Mouse (Mus musculus) hindbrain, embryonic 13.5 days (tissue): ENCODE measurements around the gene Gxylt2. TPM values are rescaled to one million over a fixed set of nuclear protein-coding genes. Genes with fewer than 3 reads are reported as not detected.

Experiments
- ATAC-seq: fragments of 200-750 bp; cut with Nextera tagmentation; 2 replicates; pipeline ENCODE4 v1.8.0; 2017; ENCODE audit warnings: moderate TSS enrichment; ENCODE audit not compliant: low FRiP score
- H3K27ac ChIP-seq: fragments of 300-500 bp; sonication (generic); 2 replicates; pipeline ENCODE4 v1.5.1; 2015; ENCODE audit warnings: inconsistent platforms, mild to moderate bottlenecking, moderate library complexity
- H3K27me3 ChIP-seq: fragments of 300-500 bp; sonication (generic); 2 replicates; pipeline ENCODE4 v1.6.1; 2015; ENCODE audit warnings: mild to moderate bottlenecking, inconsistent platforms
- H3K36me3 ChIP-seq: fragments of 300-500 bp; sonication (generic); 2 replicates; pipeline ENCODE4 v1.6.1; 2015; ENCODE audit warnings: mild to moderate bottlenecking, inconsistent platforms
- H3K4me1 ChIP-seq: fragments of 300-500 bp; sonication (generic); replicated peaks from 2 replicates; pipeline ENCODE4 v1.6.1; 2015; ENCODE audit warnings: inconsistent platforms
- H3K4me2 ChIP-seq: fragments of 300-500 bp; sonication (generic); 2 replicates; pipeline ENCODE4 v1.6.1; 2015; ENCODE audit warnings: inconsistent platforms, mild to moderate bottlenecking, moderate library complexity
- H3K4me3 ChIP-seq: fragments of 300-500 bp; sonication (generic); 2 replicates; pipeline ENCODE4 v1.5.1; 2015; ENCODE audit warnings: mild to moderate bottlenecking, inconsistent platforms
- H3K9ac ChIP-seq: fragments of 300-500 bp; sonication (generic); 2 replicates; pipeline ENCODE4 v1.6.1; 2015; ENCODE audit warnings: mild to moderate bottlenecking, inconsistent platforms
- H3K9me3 ChIP-seq: fragments of 300-500 bp; sonication (generic); 2 replicates; pipeline ENCODE4 v1.6.1; 2016; ENCODE audit warnings: inconsistent platforms
- WGBS: fragments of 180-500 bp; shearing (Covaris S2); methylation state at CpG from one replicate; pipeline ENCODE4 v1.1.7; 2015; 5-methylcytosine and 5-hydroxymethylcytosine counted together
- polyA plus RNA-seq: library from polyadenylated mRNA; unstranded; fragments of >200 nt; fragmentation: Nextera tagmentation; extraction: Ambion mirVana; gene quantifications from 2 replicates; pipeline ENCODE4 v1.2.1, GENCODE M21; 2015

Gxylt2 gene
- polyA plus RNA-seq, 1 experiment from 2014 or later, result 2.2 TPM

GRCm38 (mm10) chr6:100781644-100782043, 77.1 kb downstream of the Gxylt2 start:
- Histone ChIP-seq H3K9me3 (0 out of 2 replicates have a peak, but pooled peaks cover 8% of the 10 kb centered on the region), H3K9ac (no peak overlapping the region), H3K36me3 (no peaks in the 10 kb centered on the region), H3K4me3 (no peak overlapping the region), H3K27ac (no peak overlapping the region), H3K27me3 (no peaks in the 10 kb centered on the region), H3K4me1 (peaks cover 8% of the 10 kb centered on the region; the same call in 1 of the 2 replicates), H3K4me2 (no peak overlapping the region)
- WGBS, result 88% methylated on average over 6 of the region's 6 CpGs
- ATAC-seq, result no peak

- no peak overlapping the region for H3K4me3 ChIP-seq
- H3K36me3 ChIP-seq, result no peaks in the 10 kb centered on the region
- no peaks in the 10 kb centered on the region for H3K4me1 ChIP-seq
- 0 out of 2 replicates have a peak, but pooled peaks cover 12% of the 10 kb centered on the region for H3K9me3 ChIP-seq
- H3K27me3 ChIP-seq, result no peaks in the 10 kb centered on the region
- no peak overlapping the region for H3K4me2 ChIP-seq
- no peak overlapping the region for H3K27ac ChIP-seq
- no peak overlapping the region for H3K9ac ChIP-seq
- 79% methylated on average over 1 of the region's 1 CpGs for WGBS
- no peak for ATAC-seq
Observed at GRCm38 (mm10) chr6:100787726-100788125, 83.2 kb downstream of the Gxylt2 start.

- Histone ChIP-seq H3K27me3 (no peaks in the 10 kb centered on the region), H3K27ac (no peak overlapping the region), H3K4me3 (no peak overlapping the region), H3K4me2 (no peak overlapping the region), H3K4me1 (no peaks in the 10 kb centered on the region), H3K36me3 (no peaks in the 10 kb centered on the region), H3K9me3 (0 out of 2 replicates have a peak, but pooled peaks cover 10% of the 10 kb centered on the region), H3K9ac (no peak overlapping the region)
- no peak for ATAC-seq
- WGBS, result 93% methylated on average over 1 of the region's 1 CpGs
Observed at GRCm38 (mm10) chr6:100789161-100789560, 84.6 kb downstream of the Gxylt2 start.

GRCm38 (mm10) chr6:100792055-100792659, 87.6 kb downstream of the Gxylt2 start:
- Histone ChIP-seq H3K9me3 (no peaks in the 10 kb centered on the region), H3K36me3 (no peaks in the 10 kb centered on the region), H3K4me2 (no peak overlapping the region), H3K4me1 (no peaks in the 10 kb centered on the region), H3K9ac (no peak overlapping the region), H3K27me3 (no peaks in the 10 kb centered on the region), H3K27ac (no peak overlapping the region), H3K4me3 (no peak overlapping the region)
- no peak for ATAC-seq
- WGBS, result 79% methylated on average over 3 of the region's 3 CpGs

GRCm38 (mm10) chr6:100792973-100793769, 88.6 kb downstream of the Gxylt2 start:
- H3K27me3 ChIP-seq, result no peaks in the 10 kb centered on the region
- no peaks in the 10 kb centered on the region for H3K9me3 ChIP-seq
- H3K4me3 ChIP-seq, result no peak overlapping the region
- no peak overlapping the region for H3K9ac ChIP-seq
- H3K36me3 ChIP-seq, result no peaks in the 10 kb centered on the region
- no peaks in the 10 kb centered on the region for H3K4me1 ChIP-seq
- 74% methylated on average over 14 of the region's 14 CpGs for WGBS
- ATAC-seq, result no peak
- no peak overlapping the region for H3K4me2 ChIP-seq
- H3K27ac ChIP-seq, result no peak overlapping the region

- H3K9me3 ChIP-seq, result no peaks in the 10 kb centered on the region
- 70% methylated on average over 6 of the region's 6 CpGs for WGBS
- H3K4me2 ChIP-seq, result no peak overlapping the region
- no peak overlapping the region for H3K9ac ChIP-seq
- no peaks in the 10 kb centered on the region for H3K27me3 ChIP-seq
- H3K27ac ChIP-seq, result no peak overlapping the region
- ATAC-seq, result no peak
- 0 out of 2 replicates have a peak, but pooled peaks cover 4% of the 10 kb centered on the region for H3K4me1 ChIP-seq
- no peak overlapping the region for H3K4me3 ChIP-seq
- no peaks in the 10 kb centered on the region for H3K36me3 ChIP-seq
Observed at GRCm38 (mm10) chr6:100795797-100796196, 91.3 kb downstream of the Gxylt2 start.

GRCm38 (mm10) chr6:100799290-100799689, 94.8 kb downstream of the Gxylt2 start:
- Histone ChIP-seq H3K9ac (no peak overlapping the region), H3K27ac (no peak overlapping the region), H3K27me3 (no peaks in the 10 kb centered on the region), H3K4me3 (no peak overlapping the region), H3K4me2 (no peak overlapping the region), H3K9me3 (no peaks in the 10 kb centered on the region), H3K4me1 (0 out of 2 replicates have a peak, but pooled peaks cover 10% of the 10 kb centered on the region), H3K36me3 (no peaks in the 10 kb centered on the region)
- no peak for ATAC-seq
- 89% methylated on average over 6 of the region's 6 CpGs for WGBS

- H3K27me3 ChIP-seq, result no peaks in the 10 kb centered on the region
- no peak overlapping the region for H3K4me3 ChIP-seq
- H3K4me2 ChIP-seq, result no peak overlapping the region
- H3K4me1 ChIP-seq, result 0 out of 2 replicates have a peak, but pooled peaks cover 10% of the 10 kb centered on the region
- H3K27ac ChIP-seq, result no peak overlapping the region
- H3K36me3 ChIP-seq, result no peaks in the 10 kb centered on the region
- H3K9me3 ChIP-seq, result no peaks in the 10 kb centered on the region
- no peak overlapping the region for H3K9ac ChIP-seq
- ATAC-seq, result no peak
- whole genome bisulfite sequencing, result 96% methylated on average over 4 of the region's 4 CpGs
Observed at GRCm38 (mm10) chr6:100799766-100800165, 95.2 kb downstream of the Gxylt2 start.

GRCm38 (mm10) chr6:100800497-100800955, 96.0 kb downstream of the Gxylt2 start:
- no peaks in the 10 kb centered on the region for H3K27me3 ChIP-seq
- WGBS, result 56% methylated on average over 10 of the region's 10 CpGs
- 0 out of 2 replicates have a peak, but pooled peaks cover 10% of the 10 kb centered on the region for H3K4me1 ChIP-seq
- no peak overlapping the region for H3K27ac ChIP-seq
- no peaks in the 10 kb centered on the region for H3K36me3 ChIP-seq
- H3K4me2 ChIP-seq, result no peak overlapping the region
- ATAC-seq, result no peak
- H3K9ac ChIP-seq, result no peak overlapping the region
- H3K4me3 ChIP-seq, result no peak overlapping the region
- no peaks in the 10 kb centered on the region for H3K9me3 ChIP-seq

- Histone ChIP-seq H3K4me1 (0 out of 2 replicates have a peak, but pooled peaks cover 10% of the 10 kb centered on the region), H3K36me3 (no peaks in the 10 kb centered on the region), H3K27ac (no peak overlapping the region), H3K9ac (no peak overlapping the region), H3K27me3 (no peaks in the 10 kb centered on the region), H3K4me3 (no peak overlapping the region), H3K4me2 (no peak overlapping the region), H3K9me3 (no peaks in the 10 kb centered on the region)
- ATAC-seq, result no peak
- 70% methylated on average over 13 of the region's 13 CpGs for WGBS
Observed at GRCm38 (mm10) chr6:100802381-100803083, 98.0 kb downstream of the Gxylt2 start.

GRCm38 (mm10) chr6:100803250-100803649, 98.7 kb downstream of the Gxylt2 start:
- H3K36me3 ChIP-seq, result no peaks in the 10 kb centered on the region
- 89% methylated on average over 3 of the region's 3 CpGs for WGBS
- 0 out of 2 replicates have a peak, but pooled peaks cover 10% of the 10 kb centered on the region for H3K4me1 ChIP-seq
- H3K27ac ChIP-seq, result no peak overlapping the region
- no peak for ATAC-seq
- no peak overlapping the region for H3K4me3 ChIP-seq
- H3K9me3 ChIP-seq, result no peaks in the 10 kb centered on the region
- H3K9ac ChIP-seq, result no peak overlapping the region
- H3K27me3 ChIP-seq, result no peaks in the 10 kb centered on the region
- no peak overlapping the region for H3K4me2 ChIP-seq

- Histone ChIP-seq H3K4me3 (no peak overlapping the region), H3K27me3 (no peaks in the 10 kb centered on the region), H3K4me1 (0 out of 2 replicates have a peak, but pooled peaks cover 6% of the 10 kb centered on the region), H3K9ac (no peak overlapping the region), H3K9me3 (no peaks in the 10 kb centered on the region), H3K36me3 (no peaks in the 10 kb centered on the region), H3K4me2 (no peak overlapping the region), H3K27ac (no peak overlapping the region)
- no peak for ATAC-seq
- WGBS, result 93% methylated on average over 9 of the region's 9 CpGs
Observed at GRCm38 (mm10) chr6:100807187-100807586, 102.7 kb downstream of the Gxylt2 start.
